8 mouse cellular contexts compared by ENCODE assay signal in the genomic region with DNA sequence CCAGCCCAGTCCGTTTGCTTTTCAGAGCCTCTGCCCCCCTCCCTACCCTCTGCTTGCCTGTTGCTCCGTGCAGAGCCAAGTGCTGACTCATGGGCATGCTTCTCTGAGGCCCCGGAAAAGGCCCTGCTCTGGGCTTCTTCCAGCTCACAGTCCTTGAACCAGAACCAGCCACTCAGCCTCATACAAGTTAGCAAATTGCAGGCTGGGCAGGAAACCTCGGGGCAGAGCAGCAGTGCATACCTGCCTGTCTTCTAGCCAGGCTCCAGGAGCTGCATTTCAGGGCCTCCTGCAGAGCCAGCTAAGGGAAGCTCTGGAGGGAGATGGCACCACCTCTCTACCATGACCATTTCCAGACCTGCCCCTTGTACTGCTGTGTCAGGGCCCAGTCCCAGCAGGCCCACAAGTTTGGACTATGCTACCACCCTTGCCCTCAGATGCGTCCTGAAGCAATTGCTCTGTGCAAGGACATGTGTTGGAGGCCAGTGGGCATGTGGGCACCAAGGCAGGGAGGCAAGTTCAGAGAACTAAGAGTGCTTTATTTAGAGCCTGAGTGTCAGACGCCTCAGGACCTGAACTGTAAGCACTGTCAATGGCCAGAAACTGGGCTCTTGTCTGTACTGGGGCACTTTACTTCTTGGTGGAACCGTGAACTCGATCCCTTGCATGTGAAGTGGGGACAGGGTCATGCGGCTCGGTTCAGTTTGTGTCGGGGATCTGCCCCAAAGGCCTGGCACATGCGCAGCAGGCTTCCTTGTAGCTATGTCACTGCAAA. TPM values are rescaled to one million over a fixed set of nuclear protein-coding genes. Genes with fewer than 3 reads are reported as not detected.
DNase-seq lines count a peak whose midpoint lies in the region; ATAC-seq lines count a peak whose summit lies in the region.

No protein-coding gene starts in this region.

- ATAC-seq in erythroblast, adult 5-6 weeks (replicated peaks; ENCODE audit: low FRiP score, poor library complexity, severe bottlenecking) = 0 out of 2 replicates have a peak, but pooled peaks have one; percentile 42

- DNase-seq in left cerebral cortex, adult 18-20 months (ENCODE audit: low spot score in 2 of 2) = peak; percentile 54 to 61
- DNase-seq in left cerebral cortex, adult 11 months (ENCODE audit: low spot score) = no peak
- peak; percentile 88 for DNase-seq in adipocyte (ENCODE audit: low spot score)
- DNase-seq in kidney, adult 9 months = peak; percentile 94
- peak; percentile 63 for DNase-seq in lung, postnatal 14 days
- peak; percentile 65 for DNase-seq in thymus, postnatal 4 days
- DNase-seq in retina, postnatal 1 day = no peak

RNA-seq across cellular contexts. Expression of gene Ldhd, which starts 5.9 kb away (rescaled TPM):
- total RNA-seq in left cerebral cortex, adult 18-20 months (2021) = 1 to 10 TPM; 9.1 to 9.3 TPM
- total RNA-seq in erythroblast, adult 5-6 weeks (2015; ENCODE audit: low replicate concordance) = not detected in 2 replicates
- 0.42 TPM in 1 of 2 replicates, not detected in the other for total RNA-seq in erythroblast, adult 5-6 weeks (2017; ENCODE audit: low replicate concordance)

RNA-seq across cellular contexts. Expression of gene Zfp1, which starts 18.9 kb away (rescaled TPM):
- 10 to 100 TPM; 21.0 to 23.3 TPM for total RNA-seq in left cerebral cortex, adult 18-20 months (2021)
- 1.2 and 3.3 TPM in 2 replicates for total RNA-seq in erythroblast, adult 5-6 weeks (2015; ENCODE audit: low replicate concordance)
- total RNA-seq in erythroblast, adult 5-6 weeks (2017; ENCODE audit: low replicate concordance) = 1.3 TPM in 1 of 2 replicates, not detected in the other

Comparison
In these comparisons a context has a peak if more than half of its experiments do, and no peak if none do; other contexts are left out.
1. DNase-seq: peak in left cerebral cortex, adult 18-20 months (2 of 2), adipocyte (single experiment), kidney, adult 9 months (single experiment), lung, postnatal 14 days (single experiment) and thymus, postnatal 4 days (single experiment); none in left cerebral cortex, adult 11 months (single experiment) and retina, postnatal 1 day (single experiment).
2. RNA of gene Ldhd, which starts 5.9 kb away (total RNA-seq): 9.1 to 9.3 TPM in left cerebral cortex, adult 18-20 months; 0.42 TPM in erythroblast, adult 5-6 weeks; every median in the first group is over 4 times any median in the second.
3. RNA of gene Zfp1, which starts 18.9 kb away (total RNA-seq): 21.0 to 23.3 TPM in left cerebral cortex, adult 18-20 months; 1.2 to 3.3 TPM in erythroblast, adult 5-6 weeks; every median in the first group is over 4 times any median in the second.